Mouse (Mus musculus) embryonic facial prominence, embryonic 11.5 days (tissue): Measurements from ENCODE around the gene Tmem181a. TPM values are rescaled to one million over a fixed set of nuclear protein-coding genes. Genes with fewer than 3 reads are reported as not detected.
"Not testable (repeated sequence)": the region's sequence is repeated elsewhere in the genome, so short reads cannot be mapped to it uniquely, and the experiment has no call there.

Experiments
- ATAC-seq: fragments of 200-750 bp; cut with Nextera tagmentation; replicated peaks from 2 replicates; pipeline ENCODE4 v1.8.0; 2017; ENCODE audit warnings: low read depth; ENCODE audit not compliant: insufficient number of reproducible peaks, low FRiP score, low TSS enrichment
- DNase-seq: peaks from one replicate; pipeline ENCODE4 v3.0.0-alpha.2; 2015; ENCODE audit warnings: low spot score
- H3K27ac ChIP-seq: fragments of 300-500 bp; sonication (generic); replicated peaks from 2 replicates; pipeline ENCODE4 v1.5.1; 2014; ENCODE audit warnings: mild to moderate bottlenecking, low read depth, low read length, control low read depth
- H3K27me3 ChIP-seq: fragments of 300-500 bp; sonication (generic); 2 replicates; pipeline ENCODE4 v1.6.1; 2014; ENCODE audit warnings: mild to moderate bottlenecking, low read length, moderate library complexity, mixed read lengths; ENCODE audit not compliant: control insufficient read depth, insufficient read depth
- H3K36me3 ChIP-seq: fragments of 300-500 bp; sonication (generic); replicated peaks from 2 replicates; pipeline ENCODE4 v1.6.1; 2014; ENCODE audit warnings: low read depth, mild to moderate bottlenecking, low read length, moderate library complexity, mixed read lengths; ENCODE audit not compliant: control insufficient read depth, insufficient read depth
- H3K4me1 ChIP-seq: fragments of 300-500 bp; sonication (generic); 2 replicates; pipeline ENCODE4 v1.6.1; 2014; ENCODE audit warnings: low read length, mixed read lengths; ENCODE audit not compliant: control insufficient read depth, insufficient read depth
- H3K4me2 ChIP-seq: fragments of 300-500 bp; sonication (generic); 2 replicates; pipeline ENCODE4 v1.6.1; 2014; ENCODE audit warnings: low read depth, mild to moderate bottlenecking, control low read depth, low read length, moderate library complexity
- H3K4me3 ChIP-seq: fragments of 300-500 bp; sonication (generic); 2 replicates; pipeline ENCODE4 v1.5.1; 2014; ENCODE audit warnings: low read depth, low read length, control low read depth
- H3K9ac ChIP-seq: fragments of 300-500 bp; sonication (generic); replicated peaks from 2 replicates; pipeline ENCODE4 v1.6.1; 2014; ENCODE audit warnings: mild to moderate bottlenecking, control low read depth, low read length
- H3K9me3 ChIP-seq: fragments of 300-500 bp; sonication (generic); replicated peaks from 2 replicates; pipeline ENCODE4 v1.6.1; 2016; ENCODE audit warnings: mild to moderate bottlenecking, low read length, inconsistent platforms, mixed read lengths; ENCODE audit not compliant: control insufficient read depth
- WGBS: fragments of 180-500 bp; shearing (Covaris S2); extraction: QIAGEN DNeasy Blood & Tissue Kit; methylation state at CpG from one replicate; pipeline ENCODE4 v1.1.7; 2014; 5-methylcytosine and 5-hydroxymethylcytosine counted together
- polyA plus RNA-seq: library from polyadenylated mRNA; unstranded; fragments of >200 nt; fragmentation: Nextera tagmentation; extraction: Ambion mirVana; gene quantifications from 2 replicates; pipeline ENCODE4 v1.2.1, GENCODE M21; 2014

Tmem181a gene
- polyA plus RNA-seq, 1 experiment from 2014 or later: 21.2 TPM

DNA sequence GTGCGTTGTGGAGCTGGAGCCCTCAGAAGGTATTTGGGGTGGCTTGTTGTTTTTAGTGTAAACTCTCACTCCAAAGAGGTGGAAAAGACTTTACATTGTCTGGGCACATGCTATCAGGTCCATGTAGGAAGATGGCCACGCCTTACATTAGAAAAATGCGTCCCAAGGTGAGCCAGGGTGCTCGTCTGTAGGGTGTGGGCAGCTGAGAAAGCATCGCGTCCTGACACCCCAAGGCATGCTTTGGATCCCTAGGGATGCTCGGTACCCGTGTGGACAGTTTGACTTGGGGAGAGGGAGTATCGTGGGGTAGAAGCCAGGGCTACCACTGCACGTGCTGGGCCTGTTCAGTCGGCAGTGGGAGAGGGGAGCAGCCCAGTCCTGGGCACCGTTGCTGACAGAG is 32.4 kb downstream of the Tmem181a start:
- not testable (repeated sequence) for H3K9me3 ChIP-seq, DNase-seq, H3K4me3 ChIP-seq, ATAC-seq, H3K36me3 ChIP-seq, H3K27ac ChIP-seq, H3K27me3 ChIP-seq, H3K9ac ChIP-seq, H3K4me2 ChIP-seq, H3K4me1 ChIP-seq
- 93% methylated on average over 9 of the region's 12 CpGs for WGBS

DNA sequence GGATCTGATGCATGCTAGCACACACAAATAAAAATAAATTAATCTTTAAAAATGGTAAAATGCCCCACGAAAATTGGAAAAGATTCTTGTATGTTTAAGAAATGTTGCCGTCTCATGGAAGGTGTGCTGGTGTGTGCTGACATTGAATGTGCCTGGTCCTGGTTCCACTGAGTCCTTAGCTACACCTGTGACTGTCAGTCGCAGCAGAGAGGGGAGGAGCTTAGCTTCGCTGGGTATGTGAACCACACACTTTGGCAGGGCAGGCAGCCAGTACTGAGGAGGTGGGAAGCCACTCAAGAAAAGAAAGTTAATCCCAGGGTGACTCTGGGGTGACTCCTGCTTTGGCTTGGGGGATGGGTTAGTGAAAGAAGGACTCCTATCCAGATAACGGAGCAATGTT is 37.2 kb downstream of the Tmem181a start:
- not testable (repeated sequence) for H3K36me3 ChIP-seq, H3K4me2 ChIP-seq, H3K27me3 ChIP-seq, H3K27ac ChIP-seq, H3K4me3 ChIP-seq, H3K9ac ChIP-seq, H3K9me3 ChIP-seq, DNase-seq, H3K4me1 ChIP-seq
- no CpG with 5 or more reads among the region's 5 CpGs for WGBS
- 0 out of 2 replicates have a peak, but pooled peaks have one; percentile 40 for ATAC-seq

DNA sequence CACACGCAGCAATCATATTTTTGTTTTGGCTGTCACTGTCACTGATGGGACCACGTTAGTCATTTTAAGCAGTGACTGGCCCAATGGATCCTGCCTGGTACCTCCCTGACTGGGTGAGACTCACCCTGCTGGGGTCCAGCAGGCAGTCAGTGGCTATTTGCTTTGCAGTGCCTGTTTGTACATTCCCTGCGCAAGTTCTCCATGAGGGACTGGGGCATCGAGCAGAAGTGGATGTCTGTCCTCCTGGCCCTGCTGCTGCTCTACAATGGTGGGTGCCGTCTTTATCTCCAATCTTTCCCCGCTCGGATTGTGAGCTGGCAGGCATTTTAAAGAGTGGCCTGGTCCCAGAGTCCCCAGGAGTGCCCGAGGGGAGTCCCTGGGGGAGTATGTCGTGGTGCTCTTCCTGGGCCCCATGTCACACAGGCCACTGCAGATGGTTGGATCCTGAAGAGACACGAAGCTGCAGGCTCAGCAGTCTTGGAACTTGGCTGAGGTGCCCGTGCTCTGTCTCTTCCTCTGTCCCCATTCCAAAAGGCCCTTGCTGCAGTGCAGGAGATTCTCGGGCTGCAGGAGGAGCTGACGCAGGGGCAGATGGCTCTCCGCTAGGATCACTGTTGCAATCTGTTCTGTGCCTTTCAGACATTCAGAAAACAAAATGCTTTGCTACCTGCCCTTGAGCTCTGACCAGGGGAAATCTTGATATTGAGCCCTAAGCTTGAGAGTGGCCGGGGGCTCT is 40.6 kb downstream of the Tmem181a start:
- H3K27me3 ChIP-seq, H3K4me2 ChIP-seq, DNase-seq, H3K4me3 ChIP-seq, H3K4me1 ChIP-seq, H3K27ac ChIP-seq, H3K36me3 ChIP-seq, H3K9ac ChIP-seq, ATAC-seq, H3K9me3 ChIP-seq: not testable (repeated sequence)
- WGBS: 92% methylated on average over 9 of the region's 15 CpGs

DNA sequence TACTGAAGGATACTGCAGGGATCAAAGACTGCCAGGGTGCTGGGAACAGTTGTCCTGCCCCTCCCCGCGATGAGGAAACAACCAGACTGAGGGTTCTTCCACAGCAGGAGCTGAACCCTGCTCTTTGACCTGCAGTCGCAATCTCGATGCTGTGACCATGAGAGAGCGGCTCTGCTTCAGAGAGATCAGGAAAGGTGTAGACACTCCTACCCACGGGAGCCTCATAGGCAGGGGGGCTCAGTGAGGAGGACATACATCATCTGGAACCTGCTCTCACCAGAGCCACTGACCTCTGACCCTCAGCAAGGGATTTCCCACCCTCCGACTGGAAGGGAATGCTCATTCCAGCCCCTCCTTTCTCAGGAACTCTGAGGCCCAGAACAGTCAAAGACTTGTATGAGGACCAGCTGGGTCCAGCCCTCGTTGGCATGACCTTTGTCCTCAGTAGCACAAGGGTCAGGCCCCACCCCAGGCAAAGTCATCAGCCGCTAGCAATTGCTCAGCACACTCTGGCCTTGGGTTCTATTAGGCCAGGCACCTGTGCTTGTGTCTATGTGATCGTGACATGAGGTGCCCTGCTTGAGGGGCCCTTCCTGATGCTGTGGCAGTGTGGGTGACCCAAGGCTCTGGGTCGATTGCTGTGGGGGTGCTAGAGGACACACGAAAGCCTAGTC is 43.7 kb downstream of the Tmem181a start:
- 49% methylated on average over 6 of the region's 12 CpGs for WGBS

DNA sequence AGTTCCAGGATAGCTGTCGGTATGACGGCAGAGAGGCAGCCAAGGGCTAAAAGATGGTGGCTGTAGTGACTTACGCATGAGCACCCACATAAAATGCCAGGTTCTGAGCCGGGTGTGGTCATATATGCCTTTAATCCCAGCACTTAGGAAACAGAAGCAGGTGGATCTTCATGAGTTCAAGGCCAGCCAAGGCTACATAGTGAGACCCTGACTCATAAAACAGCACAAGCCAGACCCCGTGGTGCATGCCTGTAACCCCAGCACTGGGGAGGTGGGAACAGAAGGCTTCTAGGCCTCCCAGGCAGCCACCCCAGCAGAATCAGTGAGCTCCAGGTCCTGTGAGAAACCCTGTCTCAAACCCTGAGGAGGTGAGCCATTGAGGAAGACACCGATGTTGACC is 48.2 kb downstream of the Tmem181a start:
- H3K4me3 ChIP-seq, H3K4me2 ChIP-seq, H3K36me3 ChIP-seq, DNase-seq, H3K9me3 ChIP-seq, H3K27ac ChIP-seq, H3K9ac ChIP-seq, H3K27me3 ChIP-seq, H3K4me1 ChIP-seq, ATAC-seq: not testable (repeated sequence)
- 90% methylated on average over 5 of the region's 6 CpGs for WGBS

More for the DNA sequence above, 43.7 kb downstream of the Tmem181a start:
- DNase-seq, H3K9me3 ChIP-seq, H3K36me3 ChIP-seq, H3K9ac ChIP-seq, H3K4me2 ChIP-seq, H3K4me3 ChIP-seq, H3K4me1 ChIP-seq, H3K27me3 ChIP-seq, H3K27ac ChIP-seq: not testable (repeated sequence)
- 0 out of 2 replicates have a peak, but pooled peaks have one; percentile 25 for ATAC-seq

DNA sequence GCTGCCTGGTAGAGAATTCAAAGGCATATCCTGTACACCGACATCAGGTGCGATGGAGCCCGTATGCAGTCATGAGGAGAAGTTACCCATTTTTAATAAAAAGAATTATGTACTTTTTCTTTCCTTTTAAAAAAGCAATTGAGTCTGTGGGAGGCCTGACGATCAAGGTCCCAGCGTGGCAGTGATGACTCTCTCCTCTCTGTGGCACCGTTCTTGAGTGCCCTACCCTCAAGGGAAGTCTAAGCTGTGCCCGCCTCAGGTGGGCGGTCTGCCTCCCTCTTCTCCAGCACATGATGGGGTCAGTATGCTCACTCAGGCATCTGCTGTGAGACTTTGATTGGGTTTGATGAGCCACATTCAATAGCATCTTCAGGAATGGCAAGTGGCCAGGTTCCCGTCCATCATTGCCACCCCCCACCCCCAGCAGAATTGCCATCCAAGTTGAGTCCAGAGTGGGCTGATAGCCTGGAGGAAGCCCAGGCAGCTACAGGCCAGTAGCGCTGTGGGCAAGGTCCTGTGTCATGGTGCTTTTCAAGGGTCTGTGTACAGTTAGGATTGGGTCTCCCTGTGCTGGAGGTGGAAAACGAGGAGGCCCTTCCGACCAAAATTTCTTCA is 49.1 kb downstream of the Tmem181a start:
- H3K27ac ChIP-seq, H3K9ac ChIP-seq, DNase-seq, H3K36me3 ChIP-seq, H3K4me1 ChIP-seq, ATAC-seq, H3K4me3 ChIP-seq, H3K4me2 ChIP-seq, H3K9me3 ChIP-seq, H3K27me3 ChIP-seq: not testable (repeated sequence)
- WGBS: 94% methylated on average over 12 of the region's 12 CpGs

DNA sequence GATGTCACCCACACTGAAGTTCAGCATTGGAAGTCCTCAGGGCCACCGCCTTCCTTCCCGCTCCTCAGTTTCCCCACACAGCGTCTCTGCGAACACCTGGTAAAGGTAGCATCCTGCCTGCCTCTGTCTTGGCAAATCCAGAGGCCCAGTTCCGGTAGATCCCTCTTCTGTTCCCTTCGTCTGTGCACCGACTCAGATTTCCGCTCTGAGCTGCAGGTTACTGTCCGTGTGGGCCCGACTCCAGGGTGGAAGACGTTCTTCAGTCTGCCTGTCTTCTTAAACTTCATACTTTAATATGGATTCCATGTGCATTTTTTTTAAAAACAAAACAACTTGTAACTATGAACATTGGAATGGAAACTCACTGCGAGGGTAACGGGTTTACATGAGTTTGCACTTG is 49.8 kb downstream of the Tmem181a start:
- not testable (repeated sequence) for H3K27ac ChIP-seq, H3K9me3 ChIP-seq, H3K4me3 ChIP-seq, H3K9ac ChIP-seq, H3K4me1 ChIP-seq, H3K27me3 ChIP-seq, ATAC-seq, H3K36me3 ChIP-seq, DNase-seq, H3K4me2 ChIP-seq
- WGBS: 90% methylated on average over 9 of the region's 13 CpGs

DNA sequence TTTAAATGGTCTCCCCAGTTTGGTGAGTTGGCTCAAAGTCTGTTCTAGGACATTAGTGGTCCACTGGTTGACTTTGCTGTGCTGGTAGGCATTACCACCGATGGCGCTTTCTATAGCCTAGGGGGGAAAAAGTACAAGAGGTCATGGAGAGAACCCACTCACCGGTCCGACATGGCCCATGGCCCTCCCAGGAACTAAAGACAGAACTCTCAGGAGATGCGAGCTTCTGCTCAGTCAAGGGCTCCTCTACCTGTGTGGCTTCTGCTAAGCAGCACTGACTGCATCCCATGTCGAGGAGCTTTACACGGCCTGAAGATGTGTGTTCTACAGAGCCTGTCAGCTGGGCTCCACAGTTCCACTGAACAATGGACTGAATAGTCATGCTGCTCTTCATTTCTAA is 55.1 kb downstream of the Tmem181a start:
- DNase-seq: not testable (repeated sequence)
- WGBS: 82% methylated on average over 7 of the region's 7 CpGs

More for the DNA sequence above, 55.1 kb downstream of the Tmem181a start:
- H3K27ac ChIP-seq, H3K4me1 ChIP-seq, H3K9me3 ChIP-seq, H3K9ac ChIP-seq, ATAC-seq, H3K27me3 ChIP-seq, H3K4me3 ChIP-seq, H3K4me2 ChIP-seq, H3K36me3 ChIP-seq: not testable (repeated sequence)
